Mouse (Mus musculus): Measurements from ENCODE around the gene Psmg4. TPM values are rescaled to one million over a fixed set of nuclear protein-coding genes. Genes with fewer than 3 reads are reported as not detected.

Gene Psmg4
- polyA plus RNA-seq, 1 experiment from 2014 or later, result 86.6 TPM

DNA sequence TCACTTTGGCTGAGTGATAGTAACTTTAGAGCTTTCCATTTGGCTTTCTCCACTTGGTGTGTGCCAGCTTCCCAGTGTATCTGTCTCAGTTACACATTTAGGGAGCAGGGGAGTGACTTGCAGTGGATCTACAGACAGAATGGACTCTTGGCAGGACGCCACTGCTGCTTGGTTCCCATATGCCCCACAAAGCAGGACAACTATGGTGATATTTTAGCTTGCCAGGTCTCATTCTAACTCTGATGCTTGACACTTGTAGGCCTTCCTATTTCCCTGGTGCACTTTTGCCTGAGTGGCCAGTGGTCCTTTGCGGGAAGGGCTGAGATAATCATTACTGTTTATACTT lies 6.0 kb upstream of the Psmg4 start:
- H3K4me3 ChIP-seq (ENCODE audit: low read depth, low read length), result no peak overlapping the region
- H3K27me3 ChIP-seq (ENCODE audit: control insufficient read depth, insufficient read depth, low read length), result no peaks in the 10 kb centered on the region
- no peak overlapping the region for H3K4me2 ChIP-seq (replicated peaks; ENCODE audit: low read depth, low read length)
- 0 out of 2 replicates have a peak, but pooled peaks cover 4% of the 10 kb centered on the region for H3K4me1 ChIP-seq (ENCODE audit: control insufficient read depth, insufficient read depth, low read length)
- WGBS, result 74% methylated on average over 2 of the region's 2 CpGs
- ATAC-seq (ENCODE audit: insufficient number of reproducible peaks, insufficient read depth, low FRiP score, low read depth), result no peak
- H3K9ac ChIP-seq (replicated peaks; ENCODE audit: low read depth, low read length), result no peak overlapping the region
- H3K36me3 ChIP-seq (ENCODE audit: control insufficient read depth, insufficient read depth, low read length), result no peaks in the 10 kb centered on the region
- no peak overlapping the region for H3K27ac ChIP-seq (ENCODE audit: low read length)
- no peaks in the 10 kb centered on the region for H3K9me3 ChIP-seq (ENCODE audit: control insufficient read depth, low read depth, low read length)

DNA sequence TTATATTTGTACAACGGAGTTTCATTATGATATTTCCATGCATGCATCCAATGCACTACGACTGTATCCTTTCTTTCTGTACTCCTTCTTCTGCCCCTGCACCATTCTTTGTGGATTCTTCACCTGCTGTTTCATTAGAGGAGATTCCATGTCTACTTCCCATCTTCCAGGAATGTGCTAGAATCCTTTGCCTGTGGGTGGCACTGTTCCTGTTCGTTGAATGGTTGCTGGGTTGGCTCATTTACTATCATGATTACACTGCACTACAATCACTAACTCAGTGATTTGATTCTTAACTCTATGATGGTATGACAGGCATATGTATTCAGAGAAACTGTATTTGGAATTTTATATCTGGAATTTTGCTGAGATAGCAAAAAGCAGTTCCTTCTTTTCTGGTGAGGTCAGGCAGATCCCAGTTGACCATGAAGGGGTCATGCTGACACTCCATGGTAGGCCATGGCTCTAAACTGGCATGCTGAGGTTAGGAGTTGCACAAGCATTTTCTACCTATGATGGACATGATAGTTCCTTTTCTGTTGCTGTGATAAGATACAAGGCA lies 5.1 kb upstream of the Psmg4 start:
- WGBS, result 83% methylated on average over 3 of the region's 3 CpGs
- H3K9ac ChIP-seq (replicated peaks; ENCODE audit: low read depth, low read length), result no peak overlapping the region
- no peaks in the 10 kb centered on the region for H3K27me3 ChIP-seq (ENCODE audit: control insufficient read depth, insufficient read depth, low read length)
- H3K27ac ChIP-seq (ENCODE audit: low read length), result no peak overlapping the region
- H3K4me3 ChIP-seq (ENCODE audit: low read depth, low read length), result no peak overlapping the region
- no peak overlapping the region for H3K4me2 ChIP-seq (replicated peaks; ENCODE audit: low read depth, low read length)
- H3K9me3 ChIP-seq (ENCODE audit: control insufficient read depth, low read depth, low read length), result no peaks in the 10 kb centered on the region
- peaks cover 9% of the 10 kb centered on the region; the same call in 1 of the 2 replicates for H3K4me1 ChIP-seq (ENCODE audit: control insufficient read depth, insufficient read depth, low read length)
- H3K36me3 ChIP-seq (ENCODE audit: control insufficient read depth, insufficient read depth, low read length), result no peaks in the 10 kb centered on the region
- ATAC-seq (ENCODE audit: insufficient number of reproducible peaks, insufficient read depth, low FRiP score, low read depth), result no peak

DNA sequence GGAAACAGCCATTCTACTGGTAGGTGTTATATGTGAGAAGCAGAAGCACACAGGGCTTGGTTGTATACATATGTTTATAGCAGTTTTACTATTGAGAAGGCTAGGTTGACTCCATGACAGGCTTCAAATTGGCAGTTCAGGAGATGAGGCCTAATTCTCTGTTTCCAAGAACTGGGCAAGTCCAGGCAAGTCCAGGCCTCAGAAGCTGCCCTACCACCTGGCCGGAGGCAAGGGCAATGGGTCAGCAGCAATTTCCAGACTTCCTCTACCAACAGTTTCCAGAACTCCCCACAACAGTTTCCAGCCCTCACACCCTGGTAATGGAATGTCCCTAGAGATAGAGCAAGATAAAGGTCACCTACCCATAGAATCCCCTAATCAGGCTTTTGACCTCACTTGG lies 2.8 kb upstream of the Psmg4 start:
- Histone ChIP-seq H3K27me3 (ENCODE audit: control insufficient read depth, insufficient read depth, low read length) (no peaks in the 10 kb centered on the region), H3K9me3 (ENCODE audit: control insufficient read depth, low read depth, low read length) (no peaks in the 10 kb centered on the region), H3K9ac (replicated peaks; ENCODE audit: low read depth, low read length) (no peak overlapping the region), H3K36me3 (ENCODE audit: control insufficient read depth, insufficient read depth, low read length) (no peaks in the 10 kb centered on the region), H3K4me2 (replicated peaks; ENCODE audit: low read depth, low read length) (no peak overlapping the region), H3K4me3 (ENCODE audit: low read depth, low read length) (no peak overlapping the region), H3K27ac (ENCODE audit: low read length) (no peak overlapping the region), H3K4me1 (ENCODE audit: control insufficient read depth, insufficient read depth, low read length) (peaks cover 10% of the 10 kb centered on the region; the same call in 1 of the 2 replicates)
- WGBS, result 75% methylated on average over 1 of the region's 1 CpGs
- no peak for ATAC-seq (ENCODE audit: insufficient number of reproducible peaks, insufficient read depth, low FRiP score, low read depth)

DNA sequence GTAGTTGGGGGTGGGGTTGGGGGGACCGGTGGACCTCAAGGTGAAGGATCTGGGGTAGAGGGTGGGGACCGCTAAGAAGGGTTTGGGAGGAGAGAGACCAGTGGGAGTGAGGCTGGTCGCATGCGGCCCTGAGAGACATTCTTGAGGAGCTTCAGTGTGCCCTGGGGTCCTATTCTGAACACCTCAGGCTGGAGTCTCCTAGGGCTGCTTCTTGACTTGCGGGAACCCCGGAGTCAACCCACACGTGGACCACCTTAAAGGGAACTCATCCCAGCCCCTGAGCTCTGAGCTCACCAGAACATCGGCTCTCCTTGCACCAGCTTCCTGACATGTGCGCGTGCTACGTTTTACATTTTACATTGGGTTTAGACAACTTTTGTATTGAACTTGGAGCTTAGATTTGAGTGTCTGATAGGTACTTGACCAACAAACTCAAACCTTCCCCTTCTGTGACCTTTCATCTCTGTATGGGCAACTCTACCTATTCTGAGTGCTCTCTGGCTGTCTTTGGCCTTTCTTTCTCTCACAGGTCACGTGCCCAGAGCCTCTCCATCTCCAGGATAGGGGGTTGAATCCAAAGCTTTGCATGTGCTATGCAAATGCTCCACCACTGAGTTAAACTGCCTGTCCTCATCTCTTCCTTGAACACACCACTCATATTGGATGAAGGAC lies 676 bp downstream of the Psmg4 start:
- 36% methylated on average over 12 of the region's 12 CpGs for WGBS
- ATAC-seq (ENCODE audit: insufficient number of reproducible peaks, insufficient read depth, low FRiP score, low read depth), result peak; percentile 72
- Histone ChIP-seq H3K9me3 (ENCODE audit: control insufficient read depth, low read depth, low read length) (no peaks in the 10 kb centered on the region), H3K36me3 (ENCODE audit: control insufficient read depth, insufficient read depth, low read length) (peaks cover 3% of the 10 kb centered on the region; the same call in 1 of the 2 replicates), H3K4me2 (replicated peaks; ENCODE audit: low read depth, low read length) (peak overlapping the region; percentile 70), H3K27ac (ENCODE audit: low read length) (peak overlapping the region; percentile 90), H3K27me3 (ENCODE audit: control insufficient read depth, insufficient read depth, low read length) (no peaks in the 10 kb centered on the region), H3K4me1 (ENCODE audit: control insufficient read depth, insufficient read depth, low read length) (peaks cover 10% of the 10 kb centered on the region; the same call in 1 of the 2 replicates), H3K9ac (replicated peaks; ENCODE audit: low read depth, low read length) (peak overlapping the region; percentile 45; the same call in 1 of the 2 replicates), H3K4me3 (ENCODE audit: low read depth, low read length) (peak overlapping the region; percentile 60)

DNA sequence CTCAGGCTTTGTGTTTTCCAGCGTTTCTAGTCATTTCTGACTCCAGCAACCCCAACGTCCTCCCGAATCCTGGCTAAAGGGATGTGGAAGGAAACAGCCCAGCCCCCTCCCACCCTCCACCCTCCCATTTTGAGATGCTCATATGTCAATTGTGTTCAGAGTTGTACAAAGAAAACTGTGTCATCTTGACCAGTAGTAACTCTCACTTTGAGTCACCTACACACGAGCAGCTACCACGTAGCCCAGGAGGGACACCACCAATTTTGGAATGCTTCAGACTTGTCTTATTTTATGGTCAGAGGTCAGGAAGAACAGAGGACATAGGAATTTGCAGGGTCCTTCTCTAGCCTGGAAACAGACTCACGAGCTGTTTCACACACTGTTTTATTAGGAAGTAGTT lies 11.3 kb downstream of the Psmg4 start:
- WGBS, result 96% methylated on average over 6 of the region's 6 CpGs
- Histone ChIP-seq H3K4me2 (replicated peaks; ENCODE audit: low read depth, low read length) (no peak overlapping the region), H3K36me3 (ENCODE audit: control insufficient read depth, insufficient read depth, low read length) (no peaks in the 10 kb centered on the region), H3K9ac (replicated peaks; ENCODE audit: low read depth, low read length) (no peak overlapping the region), H3K27me3 (ENCODE audit: control insufficient read depth, insufficient read depth, low read length) (no peaks in the 10 kb centered on the region), H3K4me3 (ENCODE audit: low read depth, low read length) (no peak overlapping the region), H3K27ac (ENCODE audit: low read length) (no peak overlapping the region), H3K9me3 (ENCODE audit: control insufficient read depth, low read depth, low read length) (no peaks in the 10 kb centered on the region), H3K4me1 (ENCODE audit: control insufficient read depth, insufficient read depth, low read length) (no peaks in the 10 kb centered on the region)
- no peak for ATAC-seq (ENCODE audit: insufficient number of reproducible peaks, insufficient read depth, low FRiP score, low read depth)

DNA sequence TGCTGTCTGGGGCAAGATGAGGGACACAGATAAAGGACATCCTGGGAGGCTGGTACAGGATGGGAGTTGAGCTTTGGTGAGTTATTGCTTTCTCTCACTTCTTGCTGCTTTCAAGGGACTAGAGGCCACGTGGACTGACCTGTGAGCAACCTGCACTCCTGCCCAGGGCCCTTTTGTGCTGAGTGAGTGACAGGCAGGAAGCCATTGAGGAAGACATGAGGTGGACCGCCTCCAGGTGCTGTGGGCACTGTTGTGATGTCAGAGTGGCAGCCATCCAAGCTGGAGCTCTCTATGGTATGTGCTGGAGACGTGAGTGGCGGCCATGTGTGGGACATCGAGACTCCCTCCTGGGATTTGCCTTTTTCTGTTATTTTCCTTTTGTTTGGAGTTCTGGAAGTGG lies 18.9 kb downstream of the Psmg4 start:
- Histone ChIP-seq H3K27ac (ENCODE audit: low read length) (no peak overlapping the region), H3K4me2 (replicated peaks; ENCODE audit: low read depth, low read length) (no peak overlapping the region), H3K9ac (replicated peaks; ENCODE audit: low read depth, low read length) (no peak overlapping the region), H3K4me3 (ENCODE audit: low read depth, low read length) (no peak overlapping the region), H3K36me3 (ENCODE audit: control insufficient read depth, insufficient read depth, low read length) (no peaks in the 10 kb centered on the region), H3K27me3 (ENCODE audit: control insufficient read depth, insufficient read depth, low read length) (no peaks in the 10 kb centered on the region), H3K4me1 (ENCODE audit: control insufficient read depth, insufficient read depth, low read length) (no peaks in the 10 kb centered on the region), H3K9me3 (ENCODE audit: control insufficient read depth, low read depth, low read length) (no peaks in the 10 kb centered on the region)
- no peak for ATAC-seq (ENCODE audit: insufficient number of reproducible peaks, insufficient read depth, low FRiP score, low read depth)
- WGBS, result 85% methylated on average over 5 of the region's 5 CpGs

DNA sequence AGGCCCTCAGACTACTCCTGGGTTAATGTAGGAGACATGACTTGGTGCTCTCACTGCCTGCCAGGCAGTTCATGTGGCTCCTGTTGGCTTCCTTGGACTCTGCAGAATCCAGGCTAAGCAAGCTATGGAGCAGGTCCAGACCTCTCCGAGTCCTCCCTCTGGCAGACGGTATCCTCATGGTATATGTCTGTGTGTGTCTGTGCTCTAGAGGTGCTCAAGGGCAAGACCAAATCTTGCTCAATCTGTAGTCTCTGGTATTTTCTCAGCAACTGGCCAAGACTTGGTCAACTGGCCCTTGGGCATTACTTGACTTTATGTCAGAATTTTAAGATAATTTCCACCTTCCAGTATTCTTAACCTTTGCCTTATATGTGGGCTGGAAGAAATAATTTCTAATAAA lies 22.6 kb downstream of the Psmg4 start:
- H3K27me3 ChIP-seq (ENCODE audit: control insufficient read depth, insufficient read depth, low read length), result no peaks in the 10 kb centered on the region
- no peak overlapping the region for H3K9ac ChIP-seq (replicated peaks; ENCODE audit: low read depth, low read length)
- H3K27ac ChIP-seq (ENCODE audit: low read length), result no peak overlapping the region
- no peaks in the 10 kb centered on the region for H3K9me3 ChIP-seq (ENCODE audit: control insufficient read depth, low read depth, low read length)
- no peak overlapping the region for H3K4me3 ChIP-seq (ENCODE audit: low read depth, low read length)
- no peak for ATAC-seq (ENCODE audit: insufficient number of reproducible peaks, insufficient read depth, low FRiP score, low read depth)
- H3K4me1 ChIP-seq (ENCODE audit: control insufficient read depth, insufficient read depth, low read length), result no peaks in the 10 kb centered on the region
- WGBS, result 91% methylated on average over 2 of the region's 2 CpGs
- no peak overlapping the region for H3K4me2 ChIP-seq (replicated peaks; ENCODE audit: low read depth, low read length)
- no peaks in the 10 kb centered on the region for H3K36me3 ChIP-seq (ENCODE audit: control insufficient read depth, insufficient read depth, low read length)

DNA sequence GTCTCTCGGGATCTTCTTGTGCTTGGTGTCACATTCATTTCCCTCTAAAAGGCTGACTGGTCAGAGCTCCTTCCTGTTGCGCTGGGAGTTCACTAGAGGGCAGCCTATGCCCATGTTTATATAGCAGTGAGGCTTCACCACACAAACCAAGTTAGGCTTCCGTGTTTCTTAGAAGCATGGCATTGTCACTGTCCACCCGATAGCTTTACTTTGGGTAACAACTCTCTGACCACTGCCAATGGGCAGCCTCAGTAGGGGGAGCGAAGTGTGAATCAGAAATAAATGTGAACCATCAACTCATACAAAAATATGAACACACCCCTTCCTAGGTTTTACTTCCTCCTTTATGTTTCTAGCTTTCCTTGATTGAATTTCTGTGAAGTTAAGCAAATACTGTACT lies 24.8 kb downstream of the Psmg4 start:
- Histone ChIP-seq H3K27ac (ENCODE audit: low read length) (no peak overlapping the region), H3K4me1 (ENCODE audit: control insufficient read depth, insufficient read depth, low read length) (peaks cover under 1% of the 10 kb centered on the region; the same call in 1 of the 2 replicates), H3K9ac (replicated peaks; ENCODE audit: low read depth, low read length) (no peak overlapping the region), H3K27me3 (ENCODE audit: control insufficient read depth, insufficient read depth, low read length) (no peaks in the 10 kb centered on the region), H3K9me3 (ENCODE audit: control insufficient read depth, low read depth, low read length) (no peaks in the 10 kb centered on the region), H3K4me2 (replicated peaks; ENCODE audit: low read depth, low read length) (no peak overlapping the region; the same call in 1 of the 2 replicates), H3K36me3 (ENCODE audit: control insufficient read depth, insufficient read depth, low read length) (no peaks in the 10 kb centered on the region), H3K4me3 (ENCODE audit: low read depth, low read length) (no peak overlapping the region)
- ATAC-seq (ENCODE audit: insufficient number of reproducible peaks, insufficient read depth, low FRiP score, low read depth), result peak; percentile 75; the same call in 1 of the 2 replicates
- WGBS, result 12% methylated on average over 5 of the region's 5 CpGs

All from stomach, embryonic 14.5 days (tissue).